ENCODE assay signal across 28 mouse cellular contexts in genomic region chr13:111950042-111950441, GRCm38 (mm10).
A peak's percentile ranks its signal among the peaks of the same experiment; 100 is the strongest.
DNase-seq lines count a peak whose midpoint lies in the region; ATAC-seq and TF ChIP-seq lines count a peak whose summit lies in the region.
"Had no signal": no experiment of that assay in that cellular context is flagged by ENCODE, and none has a peak within 500 bp of the region (broad histone marks: within the 10 kb centered on the region; RNA-seq: fewer than 3 reads in every experiment).

No protein-coding gene starts in this region.

- no peak for ATAC-seq in forebrain, embryonic 12.5 days (ENCODE audit: low FRiP score)
- ATAC-seq: activated CD4-positive, CD25-positive, alpha-beta regulatory T cell, adult 4 months; CD4-positive, CD25-positive, alpha-beta regulatory T cell, adult 4 months; forebrain, embryonic 13.5 days; forebrain, embryonic 15.5 days; forebrain, postnatal 0 days; Patski had no signal

- no peak for TF ChIP-seq CTCF in CH12.LX (conservative IDR thresholded peaks at IDR 0.05 in 1 of 2, IDR thresholded peaks at IDR 0.05 in 1 of 2; ENCODE audit: low read depth in 2 of 2, low read length in 2 of 2)

- 87% methylated on average over 1 of the region's 1 CpGs for WGBS in forebrain, embryonic 12.5 days

- peak; percentile 68 for DNase-seq in heart, adult 11 months
- no peak for DNase-seq in heart, adult 18-20 months
- no peak for DNase-seq in CH12.LX (ENCODE audit: extremely low read depth)
- no peak for DNase-seq in ES-E14 (ENCODE audit: low read depth, low spot score)
- peak; percentile 10 for DNase-seq in R1 (ENCODE audit: low read depth, low spot score)
- no peak for DNase-seq in frontal cortex, postnatal 14 days (ENCODE audit: low spot score in 2 of 2)
- no peak for DNase-seq in cerebellum, adult 11 months
- DNase-seq: adrenal gland, adult 8-10 months; adrenal gland, postnatal 14 days; adrenal gland, postnatal 36 days; B cell, adult 2 months; cerebellum, adult 18-20 months; cerebellum, adult 8-10 months; cerebellum, adult 9-11 months; cerebellum, postnatal 14 days; cerebellum, postnatal 36 days; embryo, embryonic 11 days; forebrain, postnatal 0 days had no signal

- no peak for TF ChIP-seq EP300 in CH12.LX (IDR thresholded peaks at IDR 0.05; ENCODE audit: low read length)

- H3K9ac ChIP-seq in CH12.LX (ENCODE audit: insufficient read depth, low read depth): no peak overlapping the region
- H3K9ac ChIP-seq in ES-E14 (ENCODE audit: insufficient read depth, low read depth, low read length, poor library complexity, severe bottlenecking): no peak overlapping the region
- no peak overlapping the region for H3K9ac ChIP-seq in forebrain, embryonic 12.5 days
- H3K9ac ChIP-seq: embryonic facial prominence, embryonic 13.5 days; embryonic facial prominence, embryonic 15.5 days; forebrain, embryonic 13.5 days; forebrain, embryonic 15.5 days; forebrain, postnatal 0 days had no signal

- in situ Hi-C loops in CH12.LX (cut with MboI; ENCODE audit: low pct_ligation_motif_present, low pct_unique_long_range_greater_than_20kb, low sequenced_read_pairs) (no loop called here), ES-E14 (cut with MboI; ENCODE audit: low sequenced_read_pairs in 2 of 2, unreplicated experiment in 2 of 2) (no loop called here)

- no peak overlapping the region for H3K4me3 ChIP-seq in CH12.LX (replicated peaks in 1 of 3; ENCODE audit: low read depth in 2 of 3, low read length in 2 of 3, poor library complexity in 1 of 3)
- H3K4me3 ChIP-seq in ES-E14 (ENCODE audit: insufficient read depth in 1 of 2, low read depth in 1 of 2, low read length in 2 of 2, poor library complexity in 1 of 2, severe bottlenecking in 1 of 2): no peak overlapping the region
- no peak overlapping the region for H3K4me3 ChIP-seq in forebrain, embryonic 12.5 days (replicated peaks)
- H3K4me3 ChIP-seq: embryonic facial prominence, embryonic 13.5 days; embryonic facial prominence, embryonic 15.5 days; erythroblast, embryonic 14.5 days; forebrain, embryonic 10.5 days; forebrain, embryonic 13.5 days; forebrain, embryonic 15.5 days had no signal

- no peak overlapping the region for H3K4me2 ChIP-seq in CH12.LX (ENCODE audit: insufficient read depth, low read depth, poor library complexity, severe bottlenecking)
- H3K4me2 ChIP-seq in forebrain, embryonic 12.5 days: no peak overlapping the region
- H3K4me2 ChIP-seq: embryonic facial prominence, embryonic 13.5 days; embryonic facial prominence, embryonic 15.5 days; forebrain, embryonic 13.5 days; forebrain, embryonic 15.5 days had no signal

- no peaks in the 10 kb centered on the region for H3K27me3 ChIP-seq in CH12.LX (replicated peaks)
- H3K27me3 ChIP-seq in forebrain, embryonic 12.5 days: no peaks in the 10 kb centered on the region
- H3K27me3 ChIP-seq: embryonic facial prominence, embryonic 13.5 days; embryonic facial prominence, embryonic 15.5 days; forebrain, embryonic 13.5 days; forebrain, embryonic 15.5 days; Patski had no signal

- no peak for TF ChIP-seq POLR2A in CH12.LX (IDR thresholded peaks at IDR 0.05; ENCODE audit: low read depth, low read length)

- H3K36me3 ChIP-seq in CH12.LX (replicated peaks in 1 of 2; ENCODE audit: control insufficient read depth in 1 of 2, insufficient read depth in 1 of 2, low read length in 1 of 2) (no peaks in the 10 kb centered on the region), ES-E14 (ENCODE audit: control insufficient read depth, insufficient read depth, low read length, poor library complexity, severe bottlenecking) (no peaks in the 10 kb centered on the region)
- H3K36me3 ChIP-seq in forebrain, embryonic 12.5 days (replicated peaks): no peaks in the 10 kb centered on the region
- H3K36me3 ChIP-seq: embryonic facial prominence, embryonic 13.5 days; embryonic facial prominence, embryonic 15.5 days; forebrain, embryonic 10.5 days; forebrain, embryonic 15.5 days had no signal

- no peaks in the 10 kb centered on the region for H3K79me2 ChIP-seq in CH12.LX (replicated peaks; ENCODE audit: control insufficient read depth, extremely low read depth, insufficient read depth, poor library complexity, severe bottlenecking)

- TF ChIP-seq RAD21 in CH12.LX (IDR thresholded peaks at IDR 0.05; ENCODE audit: low read depth, low read length): no peak

- dilution Hi-C loops in CH12.LX (cut with MboI; ENCODE audit: extremely low pct_ligation_motif_present, extremely low pct_unique_long_range_greater_than_20kb, low sequenced_read_pairs): no loop called here

- peaks cover 2 to 33% of the 10 kb centered on the region in 2 experiments; a peak in 2 of 4 replicates for H3K4me1 ChIP-seq in CH12.LX (ENCODE audit: control insufficient read depth in 1 of 2, insufficient read depth in 2 of 2)
- peaks cover 0 to 2% of the 10 kb centered on the region in 2 experiments; a peak in 1 of 4 replicates for H3K4me1 ChIP-seq in ES-E14 (ENCODE audit: control insufficient read depth in 2 of 2, insufficient read depth in 2 of 2, low read length in 2 of 2, poor library complexity in 1 of 2)
- H3K4me1 ChIP-seq in forebrain, embryonic 12.5 days: peaks cover 11% of the 10 kb centered on the region; the same call in 1 of the 2 replicates
- H3K4me1 ChIP-seq: forebrain, embryonic 15.5 days had no signal

- no peaks in the 10 kb centered on the region for H3K9me3 ChIP-seq in CH12.LX (replicated peaks; ENCODE audit: low read length)
- no peaks in the 10 kb centered on the region for H3K9me3 ChIP-seq in ES-E14 (ENCODE audit: control insufficient read depth, insufficient read depth, low read depth, low read length)
- H3K9me3 ChIP-seq in forebrain, embryonic 12.5 days: no peaks in the 10 kb centered on the region
- H3K9me3 ChIP-seq: embryonic facial prominence, embryonic 13.5 days; embryonic facial prominence, embryonic 15.5 days; forebrain, embryonic 10.5 days; forebrain, embryonic 13.5 days; forebrain, embryonic 15.5 days had no signal

- H3K27ac ChIP-seq in CH12.LX (ENCODE audit: insufficient read depth, low read depth) (no peak overlapping the region), ES-E14 (ENCODE audit: insufficient read depth, low read depth, low read length, poor library complexity, severe bottlenecking) (no peak overlapping the region)
- no peak overlapping the region for H3K27ac ChIP-seq in forebrain, embryonic 12.5 days
- H3K27ac ChIP-seq: embryonic facial prominence, embryonic 13.5 days; embryonic facial prominence, embryonic 15.5 days; forebrain, embryonic 10.5 days; forebrain, embryonic 13.5 days; forebrain, embryonic 15.5 days had no signal

TF ChIP-seq in CH12.LX, 34 proteins besides CTCF, POLR2A, EP300 and RAD21:
- TF ChIP-seq MAFK (IDR thresholded peaks at IDR 0.05; ENCODE audit: insufficient replicate concordance, low read length): peak; percentile 99
- no peak for TF ChIP-seq ZKSCAN1 (IDR thresholded peaks at IDR 0.05; ENCODE audit: borderline replicate concordance, low read depth, low read length)
- no peak for TF ChIP-seq POLR2AphosphoS2 (IDR thresholded peaks at IDR 0.05; ENCODE audit: low read depth, low read length)
TF ChIP-seq in CH12.LX: peak in this region for 1.

TF ChIP-seq in ES-E14, 5 proteins besides CTCF, POLR2A, EP300 and RAD21:
- TF ChIP-seq MAFK (IDR thresholded peaks at IDR 0.05; ENCODE audit: insufficient read depth, low read depth, low read length): peak; percentile 100
- no peak for TF ChIP-seq ZC3H11A (IDR thresholded peaks at IDR 0.05; ENCODE audit: borderline replicate concordance, low read depth, low read length)

Comparison
In these comparisons a context has a peak if more than half of its experiments do, and no peak if none do; other contexts are left out.
1. DNase-seq: peak in heart, adult 11 months (single experiment) and R1 (single experiment); none in heart, adult 18-20 months (0 of 2), CH12.LX (single experiment), ES-E14 (single experiment), frontal cortex, postnatal 14 days (0 of 2) and cerebellum, adult 11 months (single experiment).